In the genomic region with DNA sequence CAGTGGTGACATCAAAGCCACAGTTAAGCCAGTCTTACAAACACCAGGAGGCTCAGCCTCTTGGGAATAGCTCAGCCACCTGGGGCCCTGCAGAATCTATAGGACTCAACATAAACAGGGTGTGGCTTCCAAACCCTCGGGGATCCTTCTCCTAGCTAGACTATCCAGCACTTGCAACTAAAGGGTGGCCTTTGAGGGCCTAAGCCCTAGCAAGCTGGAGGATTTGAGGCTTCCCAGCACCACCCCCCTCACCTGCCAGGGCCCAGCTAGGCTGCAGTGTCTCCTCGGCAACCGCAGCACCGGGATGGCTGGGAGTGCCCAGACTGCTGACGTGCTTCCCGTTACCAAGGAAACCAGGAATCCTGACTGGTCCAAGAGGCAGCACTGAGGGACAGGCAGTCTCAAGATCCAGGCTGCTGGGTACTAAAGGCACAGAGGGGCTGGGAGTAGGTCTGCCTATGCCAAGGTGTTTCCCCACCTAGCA, we compare ENCODE assay signal across 8 mouse cellular contexts. TPM values are rescaled to one million over a fixed set of nuclear protein-coding genes. Genes with fewer than 3 reads are reported as not detected.
A peak's percentile ranks its signal among the peaks of the same experiment; 100 is the strongest.
DNase-seq lines count a peak whose midpoint lies in the region; ATAC-seq and TF ChIP-seq lines count a peak whose summit lies in the region.

No protein-coding gene starts in this region.

- 15% methylated on average over 6 of the region's 6 CpGs for WGBS in lung, postnatal 0 days

- no peak overlapping the region for H3K4me3 ChIP-seq in lung, postnatal 0 days (ENCODE audit: low read depth, low read length)

- ATAC-seq in Patski = peak; percentile 34
- peak; percentile 78 for ATAC-seq in lung, postnatal 0 days
- no peak for ATAC-seq in megakaryocyte, adult 5-6 weeks (ENCODE audit: poor library complexity, severe bottlenecking)

- H3K27me3 ChIP-seq in Patski = no peaks in the 10 kb centered on the region
- H3K27me3 ChIP-seq in lung, postnatal 0 days (replicated peaks; ENCODE audit: insufficient read depth, low read length) = no peaks in the 10 kb centered on the region

- CTCF ChIA-PET in Patski (lab: Charles Lee) = interaction anchor here (0.7 kb wide), 1 partner anchor 55 kb away, joined by 3 read pairs; no protein-coding TSS in a partner anchor

- TF ChIP-seq EP300 in lung, postnatal 0 days (IDR thresholded peaks at IDR 0.05) = no peak

- no peak overlapping the region for H3K27ac ChIP-seq in lung, postnatal 0 days (ENCODE audit: low read length)

- peaks cover 8% of the 10 kb centered on the region; the same call in 1 of the 2 replicates for H3K36me3 ChIP-seq in lung, postnatal 0 days (ENCODE audit: insufficient read depth, low read length)

- no peak overlapping the region for H3K4me2 ChIP-seq in lung, postnatal 0 days (replicated peaks; ENCODE audit: low read depth, low read length)

- TF ChIP-seq CTCF in Patski (IDR thresholded peaks at IDR 0.05) = no peak
- TF ChIP-seq CTCF in lung, postnatal 0 days (IDR thresholded peaks at IDR 0.05) = no peak

- POLR2A ChIA-PET in Patski (lab: Charles Lee) = interaction anchor here (0.8 to 1.8 kb wide), 5 partner anchors 11 to 14 kb away, joined by 3 to 8 read pairs (median 7); a partner anchor contains a TSS

- in situ Hi-C loops in Patski (cut with MboI; ENCODE audit: low pct_unique_long_range_greater_than_20kb) = no loop called here

- H3K9me3 ChIP-seq in lung, postnatal 0 days (ENCODE audit: low read length) = no peaks in the 10 kb centered on the region

- H3K4me1 ChIP-seq in lung, postnatal 0 days (ENCODE audit: insufficient read depth, low read depth, low read length) = no peaks in the 10 kb centered on the region

- DNase-seq in Patski (ENCODE audit: low read depth, low spot score) = no peak
- DNase-seq in cerebellum, adult 9-11 months = peak; percentile 92
- DNase-seq in frontal cortex, adult 2 months (ENCODE audit: extremely low spot score in 1 of 2, low spot score in 1 of 2) = peak; percentile 87 to 91
- DNase-seq in layer of hippocampus, adult 18-20 months (ENCODE audit: low spot score in 2 of 2) = peak; percentile 84 to 85
- DNase-seq in lung, postnatal 0 days (ENCODE audit: low spot score) = peak; percentile 46
- DNase-seq in right cerebral cortex, postnatal 36 days (ENCODE audit: low spot score in 2 of 2) = peak; percentile 85 to 93
- no peak for DNase-seq in heart, postnatal 4 days

- H3K9ac ChIP-seq in lung, postnatal 0 days (replicated peaks; ENCODE audit: low read depth) = no peak overlapping the region

RNA-seq across cellular contexts. Expression of a gene that starts 12.4 kb away (rescaled TPM):
- 44.0 TPM for polyA plus RNA-seq in Patski (2021)
- polyA plus RNA-seq in frontal cortex, adult 2 months (2012; rRNA removed) = 480 and 492 TPM in 2 replicates
- total RNA-seq in layer of hippocampus, adult 18-20 months (2021) = 100 to 1,000 TPM; 382 to 388 TPM
- 71.2 and 77.6 TPM in 2 replicates for polyA plus RNA-seq in lung, postnatal 0 days (2015; fragmentation: Nextera tagmentation; extraction: Ambion mirVana)
- 10 to 100 TPM; 57.5 to 59.1 TPM for total RNA-seq in heart, postnatal 4 days (2021)
- 1.6 and 1.9 TPM in 2 replicates for total RNA-seq in megakaryocyte, adult 5-6 weeks (2015)
- 3.7 and 9.5 TPM in 2 replicates for total RNA-seq in megakaryocyte, adult 5-6 weeks (2017)

RNA-seq across cellular contexts. Expression of a gene that starts 14.9 kb away (rescaled TPM):
- 103 TPM for polyA plus RNA-seq in Patski (2021)
- 79.1 and 84.3 TPM in 2 replicates for polyA plus RNA-seq in frontal cortex, adult 2 months (2012; rRNA removed)
- total RNA-seq in layer of hippocampus, adult 18-20 months (2021) = 10 to 100 TPM; 83.8 to 89.3 TPM
- polyA plus RNA-seq in lung, postnatal 0 days (2015; fragmentation: Nextera tagmentation; extraction: Ambion mirVana) = 57.1 and 57.5 TPM in 2 replicates
- total RNA-seq in heart, postnatal 4 days (2021) = 100 to 1,000 TPM; 101 to 103 TPM
- 25.8 and 26.1 TPM in 2 replicates for total RNA-seq in megakaryocyte, adult 5-6 weeks (2015)
- total RNA-seq in megakaryocyte, adult 5-6 weeks (2017) = 24.7 and 33.3 TPM in 2 replicates

RNA-seq across cellular contexts. Expression of a gene that starts 30.9 kb away (rescaled TPM):
- polyA plus RNA-seq in Patski (2021) = 0.54 TPM
- polyA plus RNA-seq in frontal cortex, adult 2 months (2012; rRNA removed) = 0.40 and 0.90 TPM in 2 replicates
- under 1 TPM in 1 of 2 experiments, not detected in 1; 0.42 TPM for total RNA-seq in layer of hippocampus, adult 18-20 months (2021)
- polyA plus RNA-seq in lung, postnatal 0 days (2015; fragmentation: Nextera tagmentation; extraction: Ambion mirVana) = 1.7 and 2.0 TPM in 2 replicates
- under 1 TPM; 0.23 to 0.60 TPM for total RNA-seq in heart, postnatal 4 days (2021)
- total RNA-seq in megakaryocyte, adult 5-6 weeks (2015) = not detected in 2 replicates
- total RNA-seq in megakaryocyte, adult 5-6 weeks (2017) = 0.29 TPM in 1 of 2 replicates, not detected in the other

Comparison
In these comparisons a context has a peak if more than half of its experiments do, and no peak if none do; other contexts are left out.
1. DNase-seq: peak in cerebellum, adult 9-11 months (single experiment), frontal cortex, adult 2 months (2 of 2), layer of hippocampus, adult 18-20 months (2 of 2), lung, postnatal 0 days (single experiment) and right cerebral cortex, postnatal 36 days (2 of 2); none in Patski (single experiment) and heart, postnatal 4 days (single experiment).
2. RNA of a gene that starts 12.4 kb away (total RNA-seq): 382 to 388 TPM in layer of hippocampus, adult 18-20 months; 57.5 to 59.1 TPM in heart, postnatal 4 days and 1.6 to 9.5 TPM in megakaryocyte, adult 5-6 weeks; every median in the first group is over 4 times any median in the second.